Mouse (Mus musculus): Measurements from ENCODE around the gene Mea1. TPM values are rescaled to one million over a fixed set of nuclear protein-coding genes. Genes with fewer than 3 reads are reported as not detected.

The Mea1 gene
- polyA plus RNA-seq, 1 experiment = 145 TPM

GRCm38 (mm10) chr17:46644152-46644805 lies 34.3 kb upstream of the Mea1 start:
- Histone ChIP-seq H3K27me3 (ENCODE audit: control insufficient read depth, insufficient read depth, insufficient read length) (no peaks in the 10 kb centered on the region), H3K36me3 (ENCODE audit: control insufficient read depth, insufficient read depth) (peaks cover 9% of the 10 kb centered on the region), H3K4me2 (ENCODE audit: low read depth) (peak overlapping the region; percentile 98), H3K79me2 (ENCODE audit: control insufficient read depth, insufficient read depth) (peaks cover 12% of the 10 kb centered on the region), H3K4me3 (peak overlapping the region; percentile 78), H3ac (ENCODE audit: control insufficient read depth, insufficient read length) (no peak overlapping the region)
- TF ChIP-seq MAX (IDR thresholded peaks at IDR 0.05; ENCODE audit: low read depth) (no peak), MYOG (IDR thresholded peaks at IDR 0.05; ENCODE audit: control insufficient read depth in 1 of 3, insufficient read depth in 1 of 3, insufficient read length in 2 of 3, low read depth in 2 of 3) (no peak), POLR2AphosphoS2 (IDR thresholded peaks at IDR 0.05; ENCODE audit: insufficient read length, low read depth) (no peak), TCF3 (IDR thresholded peaks at IDR 0.05; ENCODE audit: insufficient read length, low read depth) (no peak), MYOD1 (IDR thresholded peaks at IDR 0.05; ENCODE audit: control insufficient read depth in 1 of 3, insufficient read length in 2 of 3, low read depth in 2 of 3) (no peak), TCF12 (IDR thresholded peaks at IDR 0.05; ENCODE audit: insufficient read depth, poor library complexity, severe bottlenecking) (no peak), CEBPB (IDR thresholded peaks at IDR 0.05; ENCODE audit: insufficient read depth, poor library complexity, severe bottlenecking) (no peak), USF1 (IDR thresholded peaks at IDR 0.05; ENCODE audit: low read depth) (no peak), E2F4 (IDR thresholded peaks at IDR 0.05; ENCODE audit: insufficient read depth) (no peak), POLR2A (IDR thresholded peaks at IDR 0.05; ENCODE audit: insufficient read length, low read depth) (no peak), REST (IDR thresholded peaks at IDR 0.05; ENCODE audit: insufficient read depth, insufficient read length) (no peak), SRF (IDR thresholded peaks at IDR 0.05; ENCODE audit: control insufficient read depth, insufficient read length, low read depth) (no peak)

- no peak for TF ChIP-seq MYOG (IDR thresholded peaks at IDR 0.05; ENCODE audit: control insufficient read depth in 1 of 3, insufficient read depth in 1 of 3, insufficient read length in 2 of 3, low read depth in 2 of 3)
- no peak for TF ChIP-seq SRF (IDR thresholded peaks at IDR 0.05; ENCODE audit: control insufficient read depth, insufficient read length, low read depth)
- TF ChIP-seq POLR2AphosphoS2 (IDR thresholded peaks at IDR 0.05; ENCODE audit: insufficient read length, low read depth) = no peak
- peak overlapping the region; percentile 98 for H3K4me2 ChIP-seq (ENCODE audit: low read depth)
- H3K27me3 ChIP-seq (ENCODE audit: control insufficient read depth, insufficient read depth, insufficient read length) = no peaks in the 10 kb centered on the region
- H3ac ChIP-seq (ENCODE audit: control insufficient read depth, insufficient read length) = peak overlapping the region; percentile 20
- H3K4me3 ChIP-seq = peak overlapping the region; percentile 78
- peaks cover 12% of the 10 kb centered on the region for H3K79me2 ChIP-seq (ENCODE audit: control insufficient read depth, insufficient read depth)
- H3K36me3 ChIP-seq (ENCODE audit: control insufficient read depth, insufficient read depth) = peaks cover 9% of the 10 kb centered on the region
Observed at GRCm38 (mm10) chr17:46644916-46645475, 33.6 kb upstream of the Mea1 start.

- Histone ChIP-seq H3K4me3 (peak within 1 kb of the TSS; percentile 78), H3ac (ENCODE audit: control insufficient read depth, insufficient read length) (peak within 1 kb of the TSS; percentile 20), H3K79me2 (ENCODE audit: control insufficient read depth, insufficient read depth) (peaks cover 12% of the 10 kb centered on the region), H3K4me2 (ENCODE audit: low read depth) (peak within 1 kb of the TSS; percentile 98), H3K27me3 (ENCODE audit: control insufficient read depth, insufficient read depth, insufficient read length) (no peaks in the 10 kb centered on the region), H3K36me3 (ENCODE audit: control insufficient read depth, insufficient read depth) (peaks cover 8% of the 10 kb centered on the region)
- TF ChIP-seq E2F4 (IDR thresholded peaks at IDR 0.05; ENCODE audit: insufficient read depth) = peak; percentile 32
- no peak for TF ChIP-seq TCF12 (IDR thresholded peaks at IDR 0.05; ENCODE audit: insufficient read depth, poor library complexity, severe bottlenecking)
- TF ChIP-seq MAX (IDR thresholded peaks at IDR 0.05; ENCODE audit: low read depth) = no peak
- no peak for TF ChIP-seq TCF3 (IDR thresholded peaks at IDR 0.05; ENCODE audit: insufficient read length, low read depth)
- TF ChIP-seq CEBPB (IDR thresholded peaks at IDR 0.05; ENCODE audit: insufficient read depth, poor library complexity, severe bottlenecking) = no peak
- TF ChIP-seq POLR2A (IDR thresholded peaks at IDR 0.05; ENCODE audit: insufficient read length, low read depth) = peak; percentile 96
- TF ChIP-seq MYOD1 (IDR thresholded peaks at IDR 0.05; ENCODE audit: control insufficient read depth in 1 of 3, insufficient read length in 2 of 3, low read depth in 2 of 3) = no peak
- peak in 1 of 3 experiments; percentile 18 for TF ChIP-seq MYOG (IDR thresholded peaks at IDR 0.05; ENCODE audit: control insufficient read depth in 1 of 3, insufficient read depth in 1 of 3, insufficient read length in 2 of 3, low read depth in 2 of 3)
- peak; percentile 96 for TF ChIP-seq POLR2AphosphoS2 (IDR thresholded peaks at IDR 0.05; ENCODE audit: insufficient read length, low read depth)
- peak; percentile 89 for TF ChIP-seq SRF (IDR thresholded peaks at IDR 0.05; ENCODE audit: control insufficient read depth, insufficient read length, low read depth)
- peak; percentile 83 for TF ChIP-seq USF1 (IDR thresholded peaks at IDR 0.05; ENCODE audit: low read depth)
- TF ChIP-seq REST (IDR thresholded peaks at IDR 0.05; ENCODE audit: insufficient read depth, insufficient read length) = no peak
Observed at GRCm38 (mm10) chr17:46645561-46646321, 32.9 kb upstream of the Mea1 start, which contains the start of the genes Klc4 and Mrpl2. Gene Klc4 (minus strand): TSS chr17:46646022. Gene Mrpl2 (plus strand): TSS chr17:46646229.

DNA sequence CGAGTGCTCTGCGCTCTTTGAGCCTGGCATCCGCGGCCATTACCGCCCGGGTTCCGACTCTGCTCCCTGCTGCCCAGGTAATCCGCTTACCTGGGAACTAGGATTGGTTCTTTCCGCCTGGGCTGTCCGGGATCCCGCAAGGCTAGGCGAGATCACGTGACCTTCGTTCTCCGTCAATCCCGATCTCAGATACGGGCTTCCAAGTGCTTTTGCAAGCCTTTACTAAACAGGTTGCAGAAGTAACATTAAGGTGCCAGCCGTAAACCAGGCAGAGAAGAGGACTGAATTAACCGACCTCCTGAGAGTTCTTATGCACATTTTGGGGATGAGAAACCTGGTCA lies 32.3 kb upstream of the Mea1 start:
- Histone ChIP-seq H3K4me2 (ENCODE audit: low read depth) (peak overlapping the region; percentile 96), H3ac (ENCODE audit: control insufficient read depth, insufficient read length) (peak overlapping the region; percentile 20), H3K79me2 (ENCODE audit: control insufficient read depth, insufficient read depth) (peaks cover 12% of the 10 kb centered on the region), H3K36me3 (ENCODE audit: control insufficient read depth, insufficient read depth) (peaks cover 5% of the 10 kb centered on the region), H3K4me3 (peak overlapping the region; percentile 78), H3K27me3 (ENCODE audit: control insufficient read depth, insufficient read depth, insufficient read length) (no peaks in the 10 kb centered on the region)
- TF ChIP-seq CEBPB (IDR thresholded peaks at IDR 0.05; ENCODE audit: insufficient read depth, poor library complexity, severe bottlenecking) (no peak), USF1 (IDR thresholded peaks at IDR 0.05; ENCODE audit: low read depth) (peak; percentile 93)
